Comparison of ENCODE assay signal across 7 mouse cellular contexts in genomic region chr16:32524244-32524615, GRCm38 (mm10). TPM values are rescaled to one million over a fixed set of nuclear protein-coding genes. Genes with fewer than 3 reads are reported as not detected.
DNase-seq lines count a peak whose midpoint lies in the region; ATAC-seq lines count a peak whose summit lies in the region.

No protein-coding gene starts in this region.

- peaks cover 10% of the 10 kb centered on the region for H3K4me1 ChIP-seq in lung, embryonic 16.5 days (replicated peaks; ENCODE audit: control insufficient read depth, insufficient read depth, low read length)
- peaks cover 14% of the 10 kb centered on the region for H3K4me1 ChIP-seq in heart, embryonic 11.5 days (ENCODE audit: control insufficient read depth, insufficient read depth, low read length)
- peaks cover 10% of the 10 kb centered on the region; the same call in 1 of the 2 replicates for H3K4me1 ChIP-seq in intestine, embryonic 16.5 days (ENCODE audit: control insufficient read depth, insufficient read depth, low read length)

- no peak overlapping the region for H3K9ac ChIP-seq in lung, embryonic 16.5 days (ENCODE audit: low read length)
- H3K9ac ChIP-seq in heart, embryonic 11.5 days (ENCODE audit: low read depth, low read length): no peak overlapping the region
- H3K9ac ChIP-seq in intestine, embryonic 16.5 days (ENCODE audit: low read depth, low read length): no peak overlapping the region

- DNase-seq in lung, postnatal 25 days (ENCODE audit: low spot score): no peak
- DNase-seq in splenic B cell, adult 2 months (ENCODE audit: low read depth, low spot score): peak; percentile 22
- no peak for DNase-seq in frontal cortex, adult 2 months (ENCODE audit: extremely low spot score in 1 of 2, low spot score in 1 of 2)
- no peak for DNase-seq in left cerebral cortex, adult 11 months (ENCODE audit: low spot score)

- no peak overlapping the region for H3K4me3 ChIP-seq in lung, embryonic 16.5 days (ENCODE audit: low read length)
- H3K4me3 ChIP-seq in heart, embryonic 11.5 days (ENCODE audit: low read depth, low read length): no peak overlapping the region
- H3K4me3 ChIP-seq in intestine, embryonic 16.5 days (ENCODE audit: low read length): no peak overlapping the region

- 0 out of 2 replicates have a peak overlapping the region, but pooled peaks have one; percentile 15 for H3K4me2 ChIP-seq in lung, embryonic 16.5 days (ENCODE audit: low read depth, low read length)
- H3K4me2 ChIP-seq in heart, embryonic 11.5 days: no peak overlapping the region
- no peak overlapping the region for H3K4me2 ChIP-seq in intestine, embryonic 16.5 days (ENCODE audit: low read depth, low read length)

- WGBS in lung, embryonic 16.5 days: 44% methylated on average over 5 of the region's 5 CpGs
- 84% methylated on average over 5 of the region's 5 CpGs for WGBS in heart, embryonic 11.5 days (ENCODE audit: insufficient replicate concordance)
- WGBS in intestine, embryonic 16.5 days: 52% methylated on average over 5 of the region's 5 CpGs

- no peaks in the 10 kb centered on the region for H3K27me3 ChIP-seq in lung, embryonic 16.5 days (ENCODE audit: control insufficient read depth, insufficient read depth, low read depth, low read length)
- H3K27me3 ChIP-seq in heart, embryonic 11.5 days (ENCODE audit: control insufficient read depth, insufficient read depth, low read length): no peaks in the 10 kb centered on the region
- H3K27me3 ChIP-seq in intestine, embryonic 16.5 days (replicated peaks; ENCODE audit: control insufficient read depth, insufficient read depth, low read length): no peaks in the 10 kb centered on the region
- H3K27me3 ChIP-seq in splenic B cell, adult 2 months (ENCODE audit: control insufficient read depth, insufficient read depth, low read length, poor library complexity, severe bottlenecking): no peaks in the 10 kb centered on the region

- no peaks in the 10 kb centered on the region for H3K36me3 ChIP-seq in lung, embryonic 16.5 days (ENCODE audit: control insufficient read depth, insufficient read depth, low read length)
- no peaks in the 10 kb centered on the region for H3K36me3 ChIP-seq in heart, embryonic 11.5 days (ENCODE audit: control insufficient read depth, insufficient read depth, low read length)
- no peaks in the 10 kb centered on the region for H3K36me3 ChIP-seq in intestine, embryonic 16.5 days (ENCODE audit: control insufficient read depth, insufficient read depth, low read length)
- H3K36me3 ChIP-seq in splenic B cell, adult 2 months (ENCODE audit: control insufficient read depth, insufficient read depth, low read length, poor library complexity, severe bottlenecking): no peaks in the 10 kb centered on the region

- H3K27ac ChIP-seq in lung, embryonic 16.5 days (ENCODE audit: low read length): peak overlapping the region; percentile 85
- 0 out of 2 replicates have a peak overlapping the region, but pooled peaks have one; percentile 29 for H3K27ac ChIP-seq in heart, embryonic 11.5 days (ENCODE audit: low read depth, low read length)
- peak overlapping the region; percentile 20; the same call in 1 of the 2 replicates for H3K27ac ChIP-seq in intestine, embryonic 16.5 days (ENCODE audit: low read length)

- ATAC-seq in lung, embryonic 16.5 days (ENCODE audit: low read depth): 0 out of 2 replicates have a peak, but pooled peaks have one; percentile 28
- ATAC-seq in heart, embryonic 11.5 days (replicated peaks; ENCODE audit: insufficient number of reproducible peaks, low FRiP score, low TSS enrichment): no peak
- no peak for ATAC-seq in intestine, embryonic 16.5 days

- no peaks in the 10 kb centered on the region for H3K9me3 ChIP-seq in lung, embryonic 16.5 days (ENCODE audit: control insufficient read depth, low read length)
- H3K9me3 ChIP-seq in heart, embryonic 11.5 days (replicated peaks; ENCODE audit: control insufficient read depth, low read length): no peaks in the 10 kb centered on the region
- H3K9me3 ChIP-seq in intestine, embryonic 16.5 days (ENCODE audit: control insufficient read depth, low read length): no peaks in the 10 kb centered on the region

RNA-seq across cellular contexts. Expression of gene Zdhhc19, which starts 28.2 kb away (rescaled TPM):
- not detected in 2 replicates for polyA plus RNA-seq in lung, embryonic 16.5 days (2015; fragmentation: Nextera tagmentation; extraction: Ambion mirVana)
- 0.27 TPM in 1 of 2 replicates, not detected in the other for polyA plus RNA-seq in heart, embryonic 11.5 days (2014; fragmentation: Nextera tagmentation; extraction: Ambion mirVana)
- 2.1 and 3.0 TPM in 2 replicates for polyA plus RNA-seq in intestine, embryonic 16.5 days (2015; fragmentation: Nextera tagmentation; extraction: Ambion mirVana)
- polyA plus RNA-seq in frontal cortex, adult 2 months (2012; rRNA removed): not detected in 2 replicates

RNA-seq across cellular contexts. Expression of gene Slc51a, which starts 36.6 kb away (rescaled TPM):
- polyA plus RNA-seq in lung, embryonic 16.5 days (2015; fragmentation: Nextera tagmentation; extraction: Ambion mirVana): 0.28 and 0.55 TPM in 2 replicates
- 3.2 and 3.8 TPM in 2 replicates for polyA plus RNA-seq in heart, embryonic 11.5 days (2014; fragmentation: Nextera tagmentation; extraction: Ambion mirVana)
- 157 and 177 TPM in 2 replicates for polyA plus RNA-seq in intestine, embryonic 16.5 days (2015; fragmentation: Nextera tagmentation; extraction: Ambion mirVana)
- polyA plus RNA-seq in frontal cortex, adult 2 months (2012; rRNA removed): 0.04 TPM in 1 of 2 replicates, not detected in the other

Comparison
In these comparisons a context has a peak if more than half of its experiments do, and no peak if none do; other contexts are left out.
1. H3K27ac ChIP-seq: peak in every context shown above with its lines; median percentile 85 in lung, embryonic 16.5 days; 29 in heart, embryonic 11.5 days; 20 in intestine, embryonic 16.5 days.
2. RNA of gene Slc51a, which starts 36.6 kb away (polyA plus RNA-seq): 157 to 177 TPM in intestine, embryonic 16.5 days; 3.2 to 3.8 TPM in heart, embryonic 11.5 days, 0.28 to 0.55 TPM in lung, embryonic 16.5 days and 0.04 TPM in frontal cortex, adult 2 months; every median in the first group is over 10 times any median in the second.